In the genomic region with DNA sequence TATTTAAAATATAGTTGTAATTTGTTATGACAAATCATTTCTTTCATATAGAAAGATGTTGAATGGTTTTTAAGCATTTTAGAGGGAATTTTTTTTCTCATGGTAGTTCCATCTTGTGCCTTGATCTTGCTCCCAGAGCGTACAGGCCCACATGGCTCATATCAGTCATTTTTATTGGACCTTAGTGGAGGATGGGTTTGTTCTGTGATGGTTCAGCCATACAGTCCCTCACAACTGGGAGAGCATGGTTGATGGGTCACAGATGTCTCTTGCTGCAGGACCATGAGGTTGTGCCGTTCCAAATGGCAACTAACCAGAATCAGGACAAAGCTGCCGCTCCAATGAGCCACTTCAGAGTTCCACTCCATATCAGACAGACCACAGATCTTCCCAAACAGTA, we compare ENCODE assay signal across 24 mouse cellular contexts.
"Had no signal": no experiment of that assay in that cellular context is flagged by ENCODE, and none has a peak within 500 bp of the region (broad histone marks: within the 10 kb centered on the region; RNA-seq: fewer than 3 reads in every experiment).

No protein-coding gene starts in this region.

- H3K36me3 ChIP-seq: heart, embryonic 10.5 days; heart, embryonic 12.5 days; hindbrain, embryonic 10.5 days; hindbrain, embryonic 12.5 days; intestine, embryonic 15.5 days; limb, embryonic 10.5 days; limb, embryonic 12.5 days; liver, embryonic 13.5 days; liver, embryonic 15.5 days had no signal

- H3K27ac ChIP-seq: gastrocnemius, adult 2 months; heart, embryonic 10.5 days; hindbrain, embryonic 10.5 days; hindbrain, embryonic 12.5 days; hindbrain, embryonic 14.5 days; intestine, embryonic 15.5 days; layer of hippocampus, adult 2 months; left cerebral cortex, adult 2 months; limb, embryonic 10.5 days; limb, embryonic 12.5 days; liver, embryonic 13.5 days; liver, embryonic 15.5 days had no signal

- H3K4me3 ChIP-seq: gastrocnemius, adult 2 months; heart, embryonic 10.5 days; heart, embryonic 12.5 days; hindbrain, embryonic 10.5 days; hindbrain, embryonic 12.5 days; intestine, embryonic 15.5 days; layer of hippocampus, adult 2 months; left cerebral cortex, adult 2 months; limb, embryonic 10.5 days; limb, embryonic 12.5 days; liver, embryonic 13.5 days; liver, embryonic 15.5 days had no signal

- H3K27me3 ChIP-seq: heart, embryonic 12.5 days; hindbrain, embryonic 12.5 days; intestine, embryonic 15.5 days; limb, embryonic 12.5 days; liver, embryonic 13.5 days; liver, embryonic 15.5 days had no signal

- H3K4me2 ChIP-seq: heart, embryonic 12.5 days; hindbrain, embryonic 12.5 days; hindbrain, embryonic 14.5 days; intestine, embryonic 15.5 days; limb, embryonic 12.5 days; liver, embryonic 11.5 days; liver, embryonic 13.5 days; liver, embryonic 15.5 days had no signal

- H3K9me3 ChIP-seq: heart, embryonic 10.5 days; heart, embryonic 12.5 days; hindbrain, embryonic 10.5 days; hindbrain, embryonic 12.5 days; intestine, embryonic 15.5 days; limb, embryonic 10.5 days; limb, embryonic 12.5 days; liver, embryonic 13.5 days; liver, embryonic 15.5 days had no signal

- H3K4me1 ChIP-seq: heart, embryonic 10.5 days; heart, embryonic 12.5 days; hindbrain, embryonic 10.5 days; hindbrain, embryonic 12.5 days; intestine, embryonic 15.5 days; limb, embryonic 10.5 days; limb, embryonic 12.5 days; liver, embryonic 13.5 days; liver, embryonic 15.5 days had no signal

- ATAC-seq: hindbrain, embryonic 16.5 days; inflammation-experienced regulatory T-cells, adult 6 months; intestine, embryonic 15.5 days; intestine, postnatal 0 days; liver, postnatal 0 days had no signal

- H3K9ac ChIP-seq: heart, embryonic 12.5 days; hindbrain, embryonic 12.5 days; hindbrain, embryonic 14.5 days; intestine, embryonic 15.5 days; limb, embryonic 12.5 days; liver, embryonic 13.5 days; liver, embryonic 15.5 days; liver, postnatal 0 days had no signal

- DNase-seq: gastrocnemius, adult 2 months; gastrocnemius, postnatal 10 days; gastrocnemius, postnatal 25 days; heart, adult 18-20 months; heart, postnatal 10 days; heart, postnatal 4 days; liver; liver, embryonic 13.5 days; liver, postnatal 0 days had no signal
